Mouse (Mus musculus) CH12.LX (cell line): ENCODE measurements around the gene Dtnb. TPM values are rescaled to one million over a fixed set of nuclear protein-coding genes. Genes with fewer than 3 reads are reported as not detected.

ENCODE experiments used
- DNase-seq: peaks from one replicate; pipeline ENCODE4 v3.0.0-alpha.2; 2013; ENCODE audit errors: extremely low read depth
- H3K27ac ChIP-seq: 2 replicates; pipeline ENCODE4 v1.5.1; 2012; ENCODE audit warnings: low read depth, mild to moderate bottlenecking, control low read depth, moderate library complexity; ENCODE audit not compliant: insufficient read depth
- H3K27me3 ChIP-seq: replicated peaks from 2 replicates; pipeline ENCODE3; 2012; ENCODE audit warnings: inconsistent platforms
- H3K36me3 ChIP-seq, 2 experiments: replicated peaks in 1 of 2; 2 replicates each; pipeline versions ENCODE3 to v1.6.1; 2012; ENCODE audit warnings: inconsistent platforms in 1 of 2, low read length in 1 of 2, mild to moderate bottlenecking in 1 of 2, mixed read lengths in 1 of 2, moderate library complexity in 1 of 2; ENCODE audit not compliant: control insufficient read depth in 1 of 2, insufficient read depth in 1 of 2
- H3K4me1 ChIP-seq, 2 experiments: 2 replicates each; pipeline ENCODE4 v1.6.1; 2012; ENCODE audit warnings: inconsistent platforms in 1 of 2, moderate library complexity in 1 of 2; ENCODE audit not compliant: insufficient read depth in 2 of 2, control insufficient read depth in 1 of 2
- H3K4me2 ChIP-seq: 2 replicates; pipeline ENCODE4 v1.6.1; 2012; ENCODE audit warnings: low read depth, mild to moderate bottlenecking, control low read depth; ENCODE audit not compliant: poor library complexity, insufficient read depth, severe bottlenecking
- H3K4me3 ChIP-seq, 3 experiments: fragments of 150-350 bp in 1 of 3; sonication (generic) in 1 of 3; replicated peaks in 1 of 3; 2 replicates each; pipeline versions ENCODE3 to v1.5.1; 2011 to 2012; ENCODE audit warnings: low read depth in 2 of 3, low read length in 2 of 3, mild to moderate bottlenecking in 2 of 3, moderate library complexity in 2 of 3, control low read depth in 1 of 3, improper control_type of control experiment in 1 of 3, inconsistent platforms in 1 of 3, mixed read lengths in 1 of 3; ENCODE audit not compliant: poor library complexity in 1 of 3
- H3K79me2 ChIP-seq: replicated peaks from 2 replicates; pipeline ENCODE4 v1.6.1; 2012; ENCODE audit warnings: mild to moderate bottlenecking, moderate library complexity; ENCODE audit not compliant: control insufficient read depth, poor library complexity, insufficient read depth, severe bottlenecking; ENCODE audit errors: extremely low read depth
- H3K9ac ChIP-seq: 2 replicates; pipeline ENCODE4 v1.6.1; 2012; ENCODE audit warnings: low read depth, mild to moderate bottlenecking, control low read depth, moderate library complexity; ENCODE audit not compliant: insufficient read depth
- H3K9me3 ChIP-seq: replicated peaks from 2 replicates; pipeline ENCODE3; 2012; ENCODE audit warnings: low read length, inconsistent platforms, mixed read lengths
- BHLHE40 ChIP-seq: IDR thresholded peaks from 2 replicates; pipeline ENCODE4 v1.6.1; 2011; ENCODE audit warnings: mild to moderate bottlenecking, low read depth, low read length, improper control_type of control experiment
- CHD1 ChIP-seq: IDR thresholded peaks from 2 replicates; pipeline ENCODE4 v1.6.1; 2012; ENCODE audit warnings: low read depth, low read length, improper control_type of control experiment, inconsistent platforms
- CHD2 ChIP-seq: IDR thresholded peaks from 2 replicates; pipeline ENCODE4 v1.6.1; 2011; ENCODE audit warnings: low read length, improper control_type of control experiment
- CTCF ChIP-seq, 2 experiments: IDR thresholded peaks in 1 of 2; conservative IDR thresholded peaks in 1 of 2; 2 replicates each; pipeline ENCODE4 v1.5.1; 2011 to 2012; ENCODE audit warnings: low read depth in 2 of 2, low read length in 2 of 2, improper control_type of control experiment in 1 of 2, inconsistent platforms in 1 of 2, mild to moderate bottlenecking in 1 of 2, moderate library complexity in 1 of 2
- E2F4 ChIP-seq: IDR thresholded peaks from 2 replicates; pipeline ENCODE4 v1.6.1; 2011; ENCODE audit warnings: low read depth, low read length, improper control_type of control experiment; ENCODE audit not compliant: insufficient replicate concordance
- ELF1 ChIP-seq: IDR thresholded peaks from 2 replicates; pipeline ENCODE4 v1.6.1; 2014; ENCODE audit warnings: low read depth, mild to moderate bottlenecking, inconsistent platforms, low read length, improper control_type of control experiment
- EP300 ChIP-seq: IDR thresholded peaks from 2 replicates; pipeline ENCODE4 v1.6.1; 2011; ENCODE audit warnings: low read length, improper control_type of control experiment
- ETS1 ChIP-seq: conservative IDR thresholded peaks from 2 replicates; pipeline ENCODE4 v1.6.1; 2012; ENCODE audit warnings: low read depth, mild to moderate bottlenecking, inconsistent platforms, low read length, improper control_type of control experiment, moderate library complexity
- GABPA ChIP-seq: IDR thresholded peaks from 2 replicates; pipeline ENCODE4 v1.6.1; 2012; ENCODE audit warnings: low read depth, low read length, improper control_type of control experiment, inconsistent platforms; ENCODE audit not compliant: insufficient replicate concordance
- HCFC1 ChIP-seq: IDR thresholded peaks from 2 replicates; pipeline ENCODE4 v1.6.1; 2012; ENCODE audit warnings: low read depth, mild to moderate bottlenecking, inconsistent platforms, low read length, improper control_type of control experiment
- IRF4 ChIP-seq: IDR thresholded peaks from 2 replicates; pipeline ENCODE4 v1.6.1; 2014; ENCODE audit warnings: low read depth, mild to moderate bottlenecking, inconsistent platforms, low read length, improper control_type of control experiment
- JUN ChIP-seq: IDR thresholded peaks from 2 replicates; pipeline ENCODE4 v1.6.1; 2011; ENCODE audit warnings: low read depth, mild to moderate bottlenecking, low read length, improper control_type of control experiment, moderate library complexity; ENCODE audit not compliant: insufficient read depth
- JUND ChIP-seq: conservative IDR thresholded peaks from 2 replicates; pipeline ENCODE4 v1.6.1; 2011; ENCODE audit warnings: low read depth, low read length, improper control_type of control experiment
- KAT2A ChIP-seq: IDR thresholded peaks from 2 replicates; pipeline ENCODE4 v1.6.1; 2012; ENCODE audit warnings: low read length, improper control_type of control experiment, inconsistent platforms; ENCODE audit not compliant: insufficient replicate concordance
- MAFK ChIP-seq: IDR thresholded peaks from 2 replicates; pipeline ENCODE4 v1.6.1; 2011; ENCODE audit warnings: low read length, improper control_type of control experiment; ENCODE audit not compliant: insufficient replicate concordance
- MAX ChIP-seq: IDR thresholded peaks from 2 replicates; pipeline ENCODE4 v1.6.1; 2011; ENCODE audit warnings: low read length, improper control_type of control experiment
- MAZ ChIP-seq: IDR thresholded peaks from 2 replicates; pipeline ENCODE4 v1.6.1; 2012; ENCODE audit warnings: low read depth, mild to moderate bottlenecking, inconsistent platforms, low read length, improper control_type of control experiment, moderate library complexity
- MXI1 ChIP-seq: IDR thresholded peaks from 2 replicates; pipeline ENCODE4 v1.6.1; 2011; ENCODE audit warnings: mild to moderate bottlenecking, low read depth, low read length, improper control_type of control experiment
- MYC ChIP-seq: IDR thresholded peaks from 2 replicates; pipeline ENCODE4 v1.6.1; 2011; ENCODE audit warnings: low read depth, mild to moderate bottlenecking, improper control_type of control experiment, low read length
- NELFE ChIP-seq: IDR thresholded peaks from 2 replicates; pipeline ENCODE4 v1.6.1; 2011; ENCODE audit warnings: low read depth, low read length, improper control_type of control experiment
- NRF1 ChIP-seq: IDR thresholded peaks from 2 replicates; pipeline ENCODE4 v1.6.1; 2014; ENCODE audit warnings: low read depth, mild to moderate bottlenecking, inconsistent platforms, low read length, improper control_type of control experiment, moderate library complexity
- PAX5 ChIP-seq: IDR thresholded peaks from 2 replicates; pipeline ENCODE4 v1.6.1; 2012; ENCODE audit warnings: low read length, inconsistent platforms, mixed read lengths
- SIN3A ChIP-seq: IDR thresholded peaks from 2 replicates; pipeline ENCODE4 v1.6.1; 2012; ENCODE audit warnings: low read length, improper control_type of control experiment, inconsistent platforms
- TBP ChIP-seq: conservative IDR thresholded peaks from 2 replicates; pipeline ENCODE4 v1.6.1; 2011; ENCODE audit warnings: low read depth, low read length, improper control_type of control experiment
- TCF12 ChIP-seq: IDR thresholded peaks from 2 replicates; pipeline ENCODE4 v1.6.1; 2014; ENCODE audit warnings: low read depth, mild to moderate bottlenecking, inconsistent platforms, low read length, improper control_type of control experiment
- UBTF ChIP-seq: IDR thresholded peaks from 2 replicates; pipeline ENCODE4 v1.6.1; 2012; ENCODE audit warnings: low read depth, mild to moderate bottlenecking, inconsistent platforms, low read length, improper control_type of control experiment, moderate library complexity
- USF1 ChIP-seq: IDR thresholded peaks from 2 replicates; pipeline ENCODE4 v1.6.1; 2014; ENCODE audit warnings: low read depth, mild to moderate bottlenecking, inconsistent platforms, low read length, improper control_type of control experiment
- USF2 ChIP-seq: conservative IDR thresholded peaks from 2 replicates; pipeline ENCODE4 v1.6.1; 2011; ENCODE audit warnings: low read depth, low read length, improper control_type of control experiment
- ZC3H11A ChIP-seq: IDR thresholded peaks from 2 replicates; pipeline ENCODE4 v1.6.1; 2012; ENCODE audit warnings: low read depth, mild to moderate bottlenecking, inconsistent platforms, low read length, improper control_type of control experiment
- ZKSCAN1 ChIP-seq: IDR thresholded peaks from 2 replicates; pipeline ENCODE4 v1.6.1; 2012; ENCODE audit warnings: low read depth, inconsistent platforms, low read length, improper control_type of control experiment, borderline replicate concordance
- ZMIZ1 ChIP-seq: IDR thresholded peaks from 2 replicates; pipeline ENCODE4 v1.6.1; 2012; ENCODE audit warnings: low read depth, mild to moderate bottlenecking, inconsistent platforms, low read length, improper control_type of control experiment
- ZNF384 ChIP-seq: IDR thresholded peaks from 2 replicates; pipeline ENCODE4 v1.6.1; 2012; ENCODE audit warnings: low read depth, low read length, improper control_type of control experiment, inconsistent platforms
- dilution Hi-C: fragments of 300-500 bp; cut with MboI; formaldehyde crosslinking; loops from 2 replicates; pipeline ENCODE4 v1.14.3; 2020; ENCODE audit warnings: low sequenced_read_pairs; ENCODE audit not compliant: extremely low pct_unique_long_range_greater_than_20kb, extremely low pct_ligation_motif_present
- in situ Hi-C: fragments of 300-500 bp; cut with MboI; formaldehyde crosslinking; loops from 3 replicates; pipeline ENCODE4 v1.14.3; 2019; ENCODE audit warnings: low sequenced_read_pairs, low pct_ligation_motif_present, low pct_unique_long_range_greater_than_20kb, mixed read lengths
- polyA plus RNA-seq: library from polyadenylated mRNA; unstranded; fragments of >175 nt; gene quantifications from 2 replicates; pipeline ENCODE4 v1.2.1, GENCODE M21; 2012; ENCODE audit warnings: low read depth; ENCODE audit not compliant: insufficient read length
- total RNA-seq, 2 experiments: library from RNA; depleted of rRNA; stranded (reverse); fragments of 300-350 nt in 1 of 2; fragments of >200 nt in 1 of 2; gene quantifications; 2 replicates each; pipeline ENCODE4 v1.2.3; 2012 to 2014

Dtnb gene
- total and polyA plus RNA-seq, 3 experiments: 8.1 to 26.0 (median 17.4) TPM

GRCm38 (mm10) chr12:3791257-3791656 is 219.1 kb downstream of the Dtnb start:
- no peak for DNase-seq
- in situ Hi-C loops: no loop called here
- Histone ChIP-seq H3K36me3 (no peaks in the 10 kb centered on the region), H3K27ac (no peak overlapping the region), H3K27me3 (peaks cover 3% of the 10 kb centered on the region), H3K4me3 (peak overlapping the region; percentile 12 to 41 (median 23)), H3K4me1 (peaks cover 13 to 55% of the 10 kb centered on the region in 2 experiments), H3K9me3 (no peaks in the 10 kb centered on the region), H3K4me2 (peak overlapping the region; percentile 86), H3K79me2 (no peaks in the 10 kb centered on the region), H3K9ac (peak overlapping the region; percentile 34; the same call in 1 of the 2 replicates)
- TF ChIP-seq SIN3A: no peak
- no peak for TF ChIP-seq MAFK
- no peak for TF ChIP-seq PAX5
- TF ChIP-seq ZMIZ1: no peak
- dilution Hi-C loops: no loop called here

GRCm38 (mm10) chr12:3791732-3792131 is 219.6 kb downstream of the Dtnb start:
- Histone ChIP-seq H3K79me2 (no peaks in the 10 kb centered on the region), H3K27ac (no peak overlapping the region), H3K36me3 (no peaks in the 10 kb centered on the region), H3K27me3 (peaks cover 3% of the 10 kb centered on the region), H3K9me3 (no peaks in the 10 kb centered on the region), H3K9ac (0 out of 2 replicates have a peak overlapping the region, but pooled peaks have one; percentile 34), H3K4me2 (peak overlapping the region; percentile 25; the same call in 1 of the 2 replicates), H3K4me3 (peak overlapping the region in 2 of 3 experiments; percentile 39 to 46), H3K4me1 (peaks cover 13 to 53% of the 10 kb centered on the region in 2 experiments)
- peak; percentile 95 for DNase-seq
- dilution Hi-C loops (no loop called here), in situ Hi-C loops (no loop called here)
- TF ChIP-seq MYC: no peak
- no peak; the same call in 1 of the 2 replicates for TF ChIP-seq TCF12
- peak; percentile 37; the same call in 1 of the 2 replicates for TF ChIP-seq IRF4
- peak; percentile 48 for TF ChIP-seq ELF1
- no peak for TF ChIP-seq ZKSCAN1
- TF ChIP-seq TBP: peak; percentile 74
- peak; percentile 89 for TF ChIP-seq ZNF384
- no peak for TF ChIP-seq JUND
- no peak for TF ChIP-seq USF1
- no peak for TF ChIP-seq NELFE
- peak; percentile 37; the same call in 1 of the 2 replicates for TF ChIP-seq BHLHE40
- peak; percentile 58 to 87 for TF ChIP-seq CTCF (conservative IDR thresholded peaks at IDR 0.05 in 1 of 2, IDR thresholded peaks at IDR 0.05 in 1 of 2; ENCODE audit: low read depth in 2 of 2, low read length in 2 of 2)
- no peak; the same call in 1 of the 2 replicates for TF ChIP-seq EP300
- TF ChIP-seq USF2: no peak
- TF ChIP-seq MAZ: no peak
- no peak for TF ChIP-seq CHD1
- TF ChIP-seq UBTF: no peak
- TF ChIP-seq HCFC1: peak; percentile 24; the same call in 1 of the 2 replicates
- no peak for TF ChIP-seq ZC3H11A
- TF ChIP-seq KAT2A: no peak
- TF ChIP-seq ETS1: no peak
- TF ChIP-seq NRF1: peak; percentile 87
- no peak for TF ChIP-seq MAX
- TF ChIP-seq SIN3A: no peak
- TF ChIP-seq JUN: no peak
- no peak for TF ChIP-seq E2F4
- no peak for TF ChIP-seq PAX5
- TF ChIP-seq GABPA: no peak
- TF ChIP-seq MXI1: no peak
- no peak for TF ChIP-seq MAFK
- no peak for TF ChIP-seq ZMIZ1
- no peak for TF ChIP-seq CHD2
